Mouse (Mus musculus) kidney, adult 18-20 months (tissue): ENCODE results near the gene Gm20388.

Experiments used
- DNase-seq: peaks from one replicate; pipeline ENCODE4 v3.0.0; 2021

The Gm20388 gene

DNA sequence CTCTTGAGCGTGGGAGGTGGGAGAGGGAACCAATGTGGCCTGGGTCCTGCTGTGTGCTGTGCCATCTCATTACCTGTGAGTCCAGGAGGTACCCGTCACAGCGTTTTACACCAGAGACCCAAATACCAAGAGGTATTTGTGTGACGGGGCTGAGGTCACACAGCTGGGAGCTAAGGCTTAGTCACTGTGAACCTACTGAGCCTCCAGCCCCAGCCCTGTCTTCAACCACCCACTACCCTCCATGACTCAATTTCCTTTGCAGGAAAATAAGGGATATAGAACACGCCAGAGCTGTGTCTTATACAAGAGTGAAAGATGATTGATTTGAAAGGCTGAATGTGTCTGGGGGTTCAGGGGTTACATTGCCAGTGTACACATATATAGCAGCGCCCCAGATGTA, 552.0 kb downstream of the Gm20388 start:
- DNase-seq, result no peak

DNA sequence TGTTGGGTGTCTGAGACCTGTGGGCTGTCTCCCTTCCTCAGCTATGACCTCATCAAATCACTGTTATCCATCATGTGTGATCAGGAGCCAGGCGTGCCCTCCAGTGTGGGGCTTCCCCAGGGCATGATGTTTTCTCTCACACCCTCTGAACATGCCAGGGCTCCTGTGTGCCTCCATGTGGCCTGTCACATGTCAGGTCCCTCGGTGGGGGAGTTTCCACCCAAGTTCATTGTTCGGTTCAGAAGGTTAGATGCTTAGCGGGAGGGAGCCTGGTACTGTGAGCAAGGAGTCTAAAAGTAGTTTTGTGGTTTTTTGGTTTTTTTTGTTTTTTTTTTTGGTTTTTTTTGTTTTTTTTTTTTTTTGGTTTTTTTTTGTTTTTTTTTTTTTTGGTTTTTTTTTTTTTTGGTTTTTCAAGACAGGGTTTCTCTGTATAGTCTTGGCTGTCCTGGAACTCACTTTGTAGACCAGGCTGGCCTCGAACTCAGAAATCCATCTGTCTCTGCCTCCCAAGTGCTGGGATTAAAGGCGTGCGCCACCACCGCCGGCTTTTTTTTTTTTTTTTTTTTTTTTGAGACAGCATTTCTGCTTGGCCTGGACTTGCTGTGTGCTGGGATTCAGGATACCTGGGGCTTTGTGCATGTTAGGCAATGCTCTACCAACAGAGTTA, 553.4 kb downstream of the Gm20388 start:
- DNase-seq, result no peak

- DNase-seq, result no peak
Observed at GRCm38 (mm10) chr8:120464585-120464937, 553.9 kb downstream of the Gm20388 start.

DNA sequence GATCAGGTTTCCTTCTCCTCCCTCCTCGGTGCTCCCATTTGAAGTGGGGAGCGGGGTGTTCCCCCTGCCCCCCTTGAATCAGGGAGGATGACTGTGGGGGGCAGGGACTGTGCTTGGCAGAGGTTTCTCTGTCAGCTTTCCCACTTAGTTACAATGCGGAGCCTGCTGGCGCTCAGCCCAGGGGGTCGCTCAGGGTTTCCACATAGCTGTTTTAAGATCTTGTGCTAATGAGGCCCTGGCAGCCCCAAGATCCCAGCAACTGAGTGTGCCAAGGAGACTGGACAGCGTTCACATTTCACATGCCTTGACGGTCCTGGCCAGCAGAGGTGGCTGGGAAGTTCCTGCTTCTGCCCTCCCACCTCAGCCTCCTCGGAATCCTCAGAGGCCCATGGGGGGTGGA, 555.1 kb downstream of the Gm20388 start:
- DNase-seq, result no peak

- DNase-seq, result no peak
Observed at GRCm38 (mm10) chr8:120466266-120466665, 555.6 kb downstream of the Gm20388 start.

DNA sequence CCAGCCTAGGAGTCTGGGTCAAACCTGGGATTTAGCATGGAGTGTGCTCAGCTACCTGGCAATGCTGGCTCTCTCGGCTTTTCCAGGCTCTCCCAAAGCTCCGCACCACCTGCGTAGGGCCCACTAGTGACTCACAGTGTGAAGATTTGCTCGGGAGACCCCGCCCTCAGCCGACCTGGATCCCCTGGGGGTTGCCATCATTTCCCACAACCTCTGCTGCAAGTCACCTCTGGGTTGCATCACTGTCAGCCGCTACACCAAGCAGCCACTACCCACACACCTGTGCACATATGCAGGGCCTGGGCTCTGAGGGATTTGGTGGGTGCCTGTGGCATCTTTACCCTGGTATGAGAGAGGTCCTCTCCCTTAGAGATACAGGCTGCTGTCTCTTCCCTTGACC, 557.0 kb downstream of the Gm20388 start:
- DNase-seq, result no peak

DNA sequence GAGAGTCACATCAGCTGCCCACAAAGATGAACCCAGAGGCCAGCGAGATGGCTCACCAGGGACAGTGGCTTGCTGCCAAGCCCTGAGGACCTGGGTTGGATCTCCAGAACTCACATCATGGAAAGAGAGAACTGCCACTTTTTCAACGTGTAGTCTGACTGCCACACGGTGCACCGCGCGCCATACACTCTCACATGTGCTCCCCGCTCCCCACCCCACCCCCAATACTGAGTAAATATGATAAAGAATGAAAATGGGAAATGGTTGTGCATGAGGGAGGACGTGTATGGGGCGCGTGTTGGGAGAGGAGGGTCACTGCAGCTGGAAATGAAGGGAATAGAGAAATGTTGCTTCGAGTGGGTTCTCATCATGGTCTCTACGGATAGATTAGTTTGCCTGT, 559.5 kb downstream of the Gm20388 start:
- no peak for DNase-seq

GRCm38 (mm10) chr8:120471166-120471565, 560.5 kb downstream of the Gm20388 start:
- DNase-seq, result peak; percentile 46

GRCm38 (mm10) chr8:120471752-120472151, 561.1 kb downstream of the Gm20388 start:
- no peak for DNase-seq

- DNase-seq, result no peak
Observed at GRCm38 (mm10) chr8:120472230-120472629, 561.6 kb downstream of the Gm20388 start.

- peak; percentile 50 for DNase-seq
Observed at GRCm38 (mm10) chr8:120473729-120474364, 563.2 kb downstream of the Gm20388 start.

DNA sequence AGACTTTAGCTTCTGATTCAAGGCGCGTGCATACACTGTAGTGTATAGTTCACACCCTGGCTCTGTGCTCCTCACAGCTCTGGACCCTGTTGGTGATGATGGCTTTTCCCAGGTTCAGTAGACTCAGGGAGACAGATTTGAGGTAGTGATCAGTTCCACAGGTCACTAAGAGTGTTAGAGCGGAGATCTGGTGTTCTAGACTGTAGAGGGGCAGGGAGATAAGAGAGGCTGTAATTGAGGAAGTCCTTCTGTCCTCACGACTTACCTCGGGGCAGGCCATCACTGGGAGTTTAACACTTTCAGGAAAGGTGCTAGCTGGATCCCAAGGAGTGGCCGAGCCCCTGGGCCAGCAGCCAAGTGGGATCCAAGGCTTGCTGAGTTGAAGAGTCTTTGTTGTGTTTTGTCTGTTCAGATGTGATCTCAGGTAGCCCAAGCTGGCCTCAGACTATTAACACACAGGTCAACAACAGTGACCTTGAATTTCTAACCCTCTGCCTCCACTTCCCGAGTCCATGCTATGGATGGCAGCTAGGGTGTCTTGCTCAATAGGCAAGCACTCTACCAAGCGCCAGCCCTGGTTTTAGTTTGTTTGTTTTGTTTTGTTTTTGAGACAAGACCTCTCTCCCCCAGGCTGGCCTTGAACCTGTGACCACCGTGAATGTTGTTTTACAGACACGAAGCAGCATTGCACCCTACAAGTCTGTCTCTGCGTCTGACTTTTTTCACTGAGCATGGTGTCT, 564.0 kb downstream of the Gm20388 start:
- DNase-seq, result no peak

DNA sequence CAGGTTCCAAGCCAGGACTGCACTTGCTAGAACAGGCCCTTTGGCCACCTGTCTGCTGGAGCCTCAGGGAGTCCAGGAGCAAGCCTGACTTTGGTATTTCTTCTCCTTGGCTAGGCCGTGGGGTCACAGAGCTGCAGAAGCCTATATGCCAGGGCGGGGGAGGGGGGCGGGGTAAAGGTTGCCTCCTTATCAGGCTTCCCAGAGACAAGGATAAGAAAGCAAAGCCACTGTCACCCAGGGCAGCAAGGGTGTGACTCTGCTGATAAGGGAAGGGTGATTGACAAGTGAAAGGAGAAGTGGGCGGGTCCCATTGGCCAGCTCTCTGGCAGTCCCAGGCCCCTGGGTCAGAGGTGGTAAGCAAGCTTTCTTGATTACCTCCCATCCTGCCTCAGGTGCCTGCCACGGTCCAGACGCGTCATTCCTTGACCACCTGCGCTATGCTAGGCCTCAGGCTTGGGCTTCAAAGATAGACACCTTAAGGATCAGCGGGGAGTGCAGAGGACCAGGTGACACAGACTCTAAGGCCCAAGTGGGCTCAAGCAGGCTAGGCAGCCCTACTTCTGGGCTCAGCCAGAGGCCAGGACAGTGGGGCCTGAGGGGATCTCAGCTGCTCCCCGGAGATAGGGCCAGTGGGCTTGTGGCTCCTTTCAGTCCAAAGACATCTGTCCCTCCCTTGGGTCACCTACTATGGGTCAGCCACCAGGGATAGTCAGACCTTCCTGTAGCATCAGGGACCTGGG, 565.0 kb downstream of the Gm20388 start:
- no peak for DNase-seq

GRCm38 (mm10) chr8:120476711-120477575, 566.3 kb downstream of the Gm20388 start:
- no peak for DNase-seq

GRCm38 (mm10) chr8:120478754-120479153, 568.1 kb downstream of the Gm20388 start:
- DNase-seq, result no peak

DNA sequence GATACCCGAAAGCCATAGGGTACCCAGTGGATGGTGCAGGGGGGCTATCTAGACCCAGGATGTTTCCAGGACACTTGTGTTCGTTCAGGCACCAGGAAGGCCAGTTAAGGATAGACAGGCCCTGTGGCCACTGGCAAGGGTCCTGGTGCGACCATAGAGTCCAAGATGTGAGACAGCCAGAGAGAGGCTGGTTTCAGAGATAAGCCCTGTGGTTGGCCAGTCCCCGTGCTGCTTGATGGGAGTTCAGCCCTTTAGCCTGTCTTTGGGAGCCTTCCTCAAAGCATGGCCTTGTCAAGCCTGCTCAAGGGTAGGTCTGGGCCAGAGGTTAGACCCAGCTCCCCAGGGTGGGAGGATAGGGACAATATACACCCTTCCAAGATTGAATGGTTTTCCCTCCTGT, 569.0 kb downstream of the Gm20388 start:
- no peak for DNase-seq

DNA sequence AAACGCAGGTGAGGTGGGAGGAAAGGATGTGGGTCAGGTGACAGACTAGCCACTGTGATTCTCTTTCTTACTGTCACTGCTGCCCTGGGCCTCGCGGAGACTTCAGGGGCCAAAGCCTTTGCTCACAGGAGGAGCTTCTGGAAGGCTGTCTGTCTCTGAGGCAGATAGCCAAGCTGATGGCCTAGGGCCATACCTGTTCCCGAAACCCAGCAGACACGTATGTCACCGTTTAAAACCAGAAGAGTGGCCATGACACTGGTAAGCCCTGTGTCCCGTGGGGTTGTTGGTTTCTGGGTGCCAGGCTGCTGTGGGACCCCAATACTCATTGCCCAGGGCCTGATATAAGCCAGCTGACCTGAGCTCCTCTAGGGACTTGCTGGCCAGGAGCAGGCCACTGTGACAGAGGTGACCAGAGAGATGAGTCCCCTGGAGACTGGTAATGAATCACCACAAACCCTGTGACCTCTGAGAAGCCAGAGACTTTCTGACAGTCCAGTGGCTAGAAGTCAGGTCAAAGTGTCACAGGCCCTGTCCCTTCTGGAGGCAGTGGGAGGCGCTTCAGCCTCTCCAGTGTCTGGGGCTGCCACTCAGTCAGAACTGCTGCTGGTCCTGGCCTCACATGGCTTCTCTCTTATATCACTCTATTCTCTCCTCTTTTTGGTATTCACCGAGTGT, 571.5 kb downstream of the Gm20388 start:
- DNase-seq, result peak; percentile 34

GRCm38 (mm10) chr8:120484460-120484859, 573.8 kb downstream of the Gm20388 start:
- DNase-seq, result no peak

- no peak for DNase-seq
Observed at GRCm38 (mm10) chr8:120485116-120485515, 574.5 kb downstream of the Gm20388 start.

DNA sequence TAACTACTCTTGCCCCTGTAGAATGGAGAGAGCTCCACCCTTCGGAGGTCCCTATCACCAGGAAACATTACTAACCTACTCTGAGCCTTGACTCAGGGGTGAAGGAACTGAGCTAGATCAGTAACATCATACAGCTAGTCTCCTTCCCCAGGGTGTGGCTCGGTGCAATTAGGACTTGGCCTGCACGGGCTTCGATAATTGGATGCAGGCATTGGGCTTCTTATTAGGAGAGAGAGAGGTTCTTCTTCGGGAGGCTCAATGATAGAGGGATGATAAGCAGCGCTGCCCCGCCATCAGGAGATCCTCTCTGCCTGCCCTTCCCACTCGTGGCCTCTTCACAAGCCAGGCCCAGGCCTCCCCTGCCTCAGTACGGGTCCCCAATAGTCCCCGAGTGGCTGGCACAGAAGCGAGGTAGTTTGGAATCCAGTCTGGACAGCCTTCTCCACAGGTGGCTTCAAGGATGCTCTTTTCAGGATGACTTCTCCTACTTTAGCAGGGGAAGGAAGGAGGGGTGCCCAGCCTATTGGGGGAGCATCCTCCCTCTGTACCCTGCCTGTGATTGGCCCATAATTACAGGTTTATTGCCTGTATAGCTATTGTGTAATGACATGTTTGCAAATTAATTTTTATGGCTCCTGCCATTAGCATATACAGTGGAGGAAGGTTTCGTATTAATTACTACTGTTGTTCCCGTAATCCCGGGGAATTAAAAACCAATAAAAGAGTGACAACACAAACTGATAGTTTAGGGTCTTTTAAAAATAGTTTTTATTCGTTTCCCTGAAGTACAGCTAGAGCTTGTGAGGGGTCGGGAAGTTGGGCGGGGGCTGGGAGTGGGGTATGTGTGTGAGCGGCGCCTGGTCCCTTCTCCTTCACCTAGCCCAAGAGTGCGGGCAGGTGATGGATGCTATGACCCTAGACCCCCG, 575.2 kb downstream of the Gm20388 start:
- no peak for DNase-seq
